Mouse (Mus musculus): ENCODE measurements around the gene Chit1. TPM values are rescaled to one million over a fixed set of nuclear protein-coding genes. Genes with fewer than 3 reads are reported as not detected.

The Chit1 gene
- total RNA-seq, 2 experiments from 2014 or later: not detected

DNA sequence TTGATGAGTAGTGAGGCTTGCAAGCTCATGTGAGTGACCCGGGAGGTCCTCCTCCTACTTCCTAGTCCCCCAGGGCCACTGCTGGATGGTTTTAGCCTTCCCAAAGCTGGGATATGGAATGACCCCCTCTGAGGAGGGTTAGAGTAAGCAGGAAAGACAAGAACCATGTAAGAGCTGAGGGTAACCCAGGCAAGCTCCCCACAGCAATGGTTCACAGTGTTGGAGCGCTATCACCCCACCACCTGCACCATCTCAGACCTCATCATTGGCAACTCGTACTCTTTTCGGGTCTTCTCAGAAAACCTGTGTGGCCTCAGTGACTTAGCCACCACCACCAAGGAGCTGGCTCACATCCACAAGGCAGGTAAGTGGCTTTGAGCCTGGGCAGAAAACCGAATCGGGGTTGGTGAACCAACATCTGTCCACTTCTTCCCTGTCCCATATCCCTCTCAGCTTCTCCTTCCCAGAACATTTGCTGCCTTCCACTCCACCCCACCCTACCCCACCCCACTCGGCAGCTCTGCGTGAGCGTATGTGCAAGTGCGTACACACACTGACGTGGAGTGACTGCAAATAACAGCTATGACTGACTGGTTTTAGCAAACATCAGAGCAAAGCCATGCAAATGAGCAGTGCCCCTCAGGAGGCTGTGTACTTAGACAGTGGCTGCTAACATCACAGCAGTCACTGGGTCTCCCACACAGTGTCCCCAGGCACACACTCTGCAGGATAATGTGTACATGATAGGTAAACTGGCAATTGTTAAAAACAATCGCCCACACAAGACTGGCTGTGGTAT, 87.4 kb downstream of the Chit1 start:
- intact Hi-C loops (cut with DNase I): no loop called here
- Histone ChIP-seq H3K4me3 (no peak overlapping the region), H3K27ac (peak overlapping the region; percentile 93)
- no peak for TF ChIP-seq CTCF (IDR thresholded peaks at IDR 0.05)
- DNase-seq: no peak

- H3K27ac ChIP-seq: 0 out of 2 replicates have a peak overlapping the region, but pooled peaks have one; percentile 5
- no peak for DNase-seq
- no peak for TF ChIP-seq CTCF (IDR thresholded peaks at IDR 0.05)
- intact Hi-C loops (cut with DNase I): no loop called here
- no peak overlapping the region for H3K4me3 ChIP-seq
These were observed 89.4 kb downstream of the Chit1 start for GRCm38 (mm10) chr1:134200481-134200880.

Other genes starting within 250 kb of the Chit1 start
- under 1 TPM in 1 of 2 experiments, not detected in 1; 0.13 TPM for gene Optc, start 203.2 kb upstream of the Chit1 start, total RNA-seq (2021)
- 10 to 100 TPM; 19.5 to 66.5 TPM for gene Prelp, start 189.8 kb upstream of the Chit1 start, total RNA-seq (2021)
- 100 to 1,000 TPM in 1 of 2 experiments, 10 to 100 TPM in 1; 53.6 to 322 TPM for gene Fmod, start 74.0 kb upstream of the Chit1 start, total RNA-seq (2021)
- gene Btg2, start 32.1 kb upstream of the Chit1 start, total RNA-seq (2021): 10 to 100 TPM; 14.1 to 46.8 TPM
- gene Chil1, start 70.9 kb downstream of the Chit1 start, total RNA-seq (2021): 1 to 10 TPM; 1.8 to 6.9 TPM
- 100 to 1,000 TPM; 192 to 318 TPM for gene Mybph, start 82.2 kb downstream of the Chit1 start, total RNA-seq (2021)
- gene Adora1, start 124.2 kb downstream of the Chit1 start, total RNA-seq (2021): under 1 TPM; 0.20 to 0.31 TPM
- gene Myog, start 178.7 kb downstream of the Chit1 start, total RNA-seq (2021): 10 to 100 TPM; 11.6 to 34.5 TPM
- gene Ppfia4, start 221.7 kb downstream of the Chit1 start, total RNA-seq (2021): under 1 TPM; 0.42 to 0.46 TPM

Data from gastrocnemius, adult 2 months (tissue).